Mouse (Mus musculus) liver, embryonic 11.5 days (tissue): Measurements from ENCODE around the gene Tmem179. TPM values are rescaled to one million over a fixed set of nuclear protein-coding genes. Genes with fewer than 3 reads are reported as not detected.

Experiments
- ATAC-seq: fragments of 200-750 bp; cut with Nextera tagmentation; replicated peaks from 2 replicates; pipeline ENCODE4 v1.8.0; 2017; ENCODE audit warnings: moderate number of reproducible peaks, mild to moderate bottlenecking, moderate TSS enrichment, moderate library complexity; ENCODE audit not compliant: low FRiP score
- DNase-seq: peaks from one replicate; pipeline ENCODE4 v3.0.0-alpha.2; 2017; ENCODE audit warnings: low spot score
- H3K27ac ChIP-seq: fragments of 300-500 bp; sonication (generic); 2 replicates; pipeline ENCODE4 v1.5.1; 2014; ENCODE audit warnings: mild to moderate bottlenecking, low read depth, low read length, control low read depth
- H3K27me3 ChIP-seq: fragments of 300-500 bp; sonication (generic); replicated peaks from 2 replicates; pipeline ENCODE4 v1.6.1; 2014; ENCODE audit warnings: low read length, mixed read lengths; ENCODE audit not compliant: control insufficient read depth, insufficient read depth
- H3K36me3 ChIP-seq: fragments of 300-500 bp; sonication (generic); 2 replicates; pipeline ENCODE4 v1.6.1; 2014; ENCODE audit warnings: mild to moderate bottlenecking, low read length, moderate library complexity, mixed read lengths; ENCODE audit not compliant: control insufficient read depth, insufficient read depth
- H3K4me1 ChIP-seq: fragments of 300-500 bp; sonication (generic); replicated peaks from 2 replicates; pipeline ENCODE4 v1.6.1; 2014; ENCODE audit warnings: low read length, mixed read lengths; ENCODE audit not compliant: control insufficient read depth, insufficient read depth
- H3K4me2 ChIP-seq: fragments of 300-500 bp; sonication (generic); 2 replicates; pipeline ENCODE4 v1.6.1; 2014; ENCODE audit warnings: mild to moderate bottlenecking, control low read depth, moderate library complexity
- H3K4me3 ChIP-seq: fragments of 300-500 bp; sonication (generic); 2 replicates; pipeline ENCODE4 v1.5.1; 2014; ENCODE audit warnings: low read depth, low read length, control low read depth
- H3K9ac ChIP-seq: fragments of 300-500 bp; sonication (generic); 2 replicates; pipeline ENCODE4 v1.6.1; 2014; ENCODE audit warnings: low read depth, low read length, control low read depth
- H3K9me3 ChIP-seq: fragments of 300-500 bp; sonication (generic); 2 replicates; pipeline ENCODE4 v1.6.1; 2016; ENCODE audit warnings: low read length, inconsistent platforms, mixed read lengths; ENCODE audit not compliant: control insufficient read depth
- WGBS: fragments of 180-500 bp; shearing (Covaris S2); extraction: QIAGEN DNeasy Blood & Tissue Kit; methylation state at CpG from one replicate; pipeline ENCODE4 v1.1.7; 2014; 5-methylcytosine and 5-hydroxymethylcytosine counted together
- polyA plus RNA-seq: library from polyadenylated mRNA; unstranded; fragments of >200 nt; fragmentation: Nextera tagmentation; extraction: Ambion mirVana; gene quantifications from 2 replicates; pipeline ENCODE4 v1.2.1, GENCODE M21; 2014

Tmem179 gene
- polyA plus RNA-seq, 1 experiment from 2014 or later, result 0.71 TPM

- Histone ChIP-seq H3K4me1 (no peaks in the 10 kb centered on the region), H3K4me2 (no peak overlapping the region), H3K27ac (no peak overlapping the region), H3K4me3 (no peak overlapping the region), H3K9ac (no peak overlapping the region), H3K27me3 (no peaks in the 10 kb centered on the region), H3K36me3 (no peaks in the 10 kb centered on the region), H3K9me3 (no peaks in the 10 kb centered on the region)
- peak; percentile 32; the same call in 1 of the 2 replicates for ATAC-seq
- no peak for DNase-seq
- WGBS, result 64% methylated on average over 13 of the region's 13 CpGs
Measured at GRCm38 (mm10) chr12:112542257-112542919, 25.8 kb upstream of the Tmem179 start.

- no peak overlapping the region for H3K27ac ChIP-seq
- no peak for DNase-seq
Measured at GRCm38 (mm10) chr12:112541483-112542091, 25.0 kb upstream of the Tmem179 start.

GRCm38 (mm10) chr12:112540321-112540720 lies 23.8 kb upstream of the Tmem179 start:
- Histone ChIP-seq H3K9ac (no peak overlapping the region), H3K4me1 (no peaks in the 10 kb centered on the region), H3K36me3 (no peaks in the 10 kb centered on the region), H3K4me3 (no peak overlapping the region), H3K27me3 (no peaks in the 10 kb centered on the region), H3K4me2 (no peak overlapping the region), H3K9me3 (no peaks in the 10 kb centered on the region), H3K27ac (no peak overlapping the region)
- DNase-seq (no peak), ATAC-seq (no peak)
- 92% methylated on average over 12 of the region's 12 CpGs for WGBS

More at GRCm38 (mm10) chr12:112541483-112542091, 25.0 kb upstream of the Tmem179 start:
- ATAC-seq, result no peak
- H3K9me3 ChIP-seq, result no peaks in the 10 kb centered on the region
- no peak overlapping the region for H3K4me3 ChIP-seq
- no peaks in the 10 kb centered on the region for H3K4me1 ChIP-seq
- 75% methylated on average over 8 of the region's 8 CpGs for WGBS
- no peak overlapping the region for H3K4me2 ChIP-seq
- H3K36me3 ChIP-seq, result no peaks in the 10 kb centered on the region
- H3K9ac ChIP-seq, result no peak overlapping the region
- H3K27me3 ChIP-seq, result no peaks in the 10 kb centered on the region

GRCm38 (mm10) chr12:112539466-112539965 lies 23.0 kb upstream of the Tmem179 start:
- Histone ChIP-seq H3K9me3 (no peaks in the 10 kb centered on the region), H3K27me3 (no peaks in the 10 kb centered on the region), H3K4me2 (no peak overlapping the region), H3K27ac (no peak overlapping the region), H3K9ac (no peak overlapping the region), H3K4me3 (no peak overlapping the region), H3K4me1 (no peaks in the 10 kb centered on the region), H3K36me3 (no peaks in the 10 kb centered on the region)
- WGBS, result 83% methylated on average over 7 of the region's 7 CpGs
- no peak for DNase-seq
- ATAC-seq, result no peak

DNA sequence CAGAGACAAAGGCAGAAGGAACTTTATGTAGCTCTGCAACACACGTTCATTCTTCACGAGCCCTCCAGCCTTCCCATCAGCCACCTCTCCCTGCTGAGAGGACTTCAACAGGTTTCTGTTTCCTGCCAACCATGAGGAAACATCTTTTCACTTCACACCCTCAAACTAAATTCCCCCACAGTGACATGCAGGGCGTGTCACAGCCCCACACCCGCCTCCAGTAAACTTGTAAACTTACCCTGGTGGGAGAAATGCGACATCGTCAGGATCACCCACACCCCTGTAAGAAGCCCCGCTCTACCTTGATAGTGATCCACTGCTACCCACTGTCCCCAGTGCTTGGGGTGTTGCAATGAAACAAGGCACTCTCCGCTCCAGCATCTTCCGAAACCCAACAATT lies 21.8 kb upstream of the Tmem179 start:
- ATAC-seq, result no peak
- no peak overlapping the region for H3K4me3 ChIP-seq
- no peak overlapping the region for H3K4me2 ChIP-seq
- H3K9ac ChIP-seq, result no peak overlapping the region
- 73% methylated on average over 9 of the region's 9 CpGs for WGBS
- H3K9me3 ChIP-seq, result no peaks in the 10 kb centered on the region
- no peaks in the 10 kb centered on the region for H3K36me3 ChIP-seq
- H3K4me1 ChIP-seq, result no peaks in the 10 kb centered on the region
- H3K27me3 ChIP-seq, result no peaks in the 10 kb centered on the region
- H3K27ac ChIP-seq, result no peak overlapping the region
- DNase-seq, result no peak

- Histone ChIP-seq H3K9ac (no peak overlapping the region), H3K4me1 (no peaks in the 10 kb centered on the region), H3K27me3 (no peaks in the 10 kb centered on the region), H3K36me3 (no peaks in the 10 kb centered on the region), H3K4me3 (no peak overlapping the region), H3K4me2 (no peak overlapping the region), H3K27ac (no peak overlapping the region), H3K9me3 (no peaks in the 10 kb centered on the region)
- DNase-seq (no peak), ATAC-seq (no peak)
- WGBS, result 78% methylated on average over 6 of the region's 6 CpGs
Measured at GRCm38 (mm10) chr12:112537233-112537632, 20.7 kb upstream of the Tmem179 start.

- WGBS, result 63% methylated on average over 4 of the region's 4 CpGs
- Histone ChIP-seq H3K4me3 (no peak overlapping the region), H3K36me3 (no peaks in the 10 kb centered on the region), H3K9me3 (no peaks in the 10 kb centered on the region), H3K27ac (no peak overlapping the region), H3K4me2 (no peak overlapping the region), H3K27me3 (no peaks in the 10 kb centered on the region), H3K4me1 (no peaks in the 10 kb centered on the region), H3K9ac (no peak overlapping the region)
- ATAC-seq, result no peak
- no peak for DNase-seq
Measured at GRCm38 (mm10) chr12:112533758-112534157, 17.2 kb upstream of the Tmem179 start.

DNA sequence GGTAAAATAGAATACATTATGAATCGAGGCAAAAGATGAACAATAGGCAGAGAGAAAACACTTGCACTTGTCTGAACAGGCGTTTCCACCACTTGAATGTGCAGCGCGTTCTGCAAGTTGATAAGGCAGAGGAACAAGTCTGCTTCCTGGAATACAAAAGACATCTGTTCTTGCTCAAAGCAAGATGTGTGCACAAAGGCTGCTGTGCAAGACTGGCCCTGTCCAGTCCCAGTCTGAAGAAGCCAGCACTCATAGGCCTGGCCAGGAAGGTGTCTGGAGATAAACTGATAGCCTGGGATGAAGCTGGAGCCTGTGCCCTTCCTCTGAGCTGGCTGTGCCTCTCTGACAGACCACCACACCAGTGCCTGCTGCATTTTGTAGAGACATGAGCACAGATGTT lies 1.6 kb upstream of the Tmem179 start:
- H3K4me2 ChIP-seq, result no peak overlapping the region
- WGBS, result 21% methylated on average over 4 of the region's 4 CpGs
- H3K4me3 ChIP-seq, result no peak overlapping the region
- H3K4me1 ChIP-seq, result peaks cover 22% of the 10 kb centered on the region
- H3K27ac ChIP-seq, result peak overlapping the region; percentile 47; the same call in 1 of the 2 replicates
- no peak overlapping the region for H3K9ac ChIP-seq
- H3K36me3 ChIP-seq, result no peaks in the 10 kb centered on the region
- peak; percentile 76 for ATAC-seq
- H3K27me3 ChIP-seq, result peaks cover under 1% of the 10 kb centered on the region; the same call in 1 of the 2 replicates
- H3K9me3 ChIP-seq, result no peaks in the 10 kb centered on the region
- no peak for DNase-seq

- no peak for ATAC-seq
- DNase-seq, result no peak
- no peak overlapping the region for H3K4me2 ChIP-seq
- peaks cover 26% of the 10 kb centered on the region for H3K4me1 ChIP-seq
- H3K9ac ChIP-seq, result no peak overlapping the region
- 45% methylated on average over 3 of the region's 3 CpGs for WGBS
- no peaks in the 10 kb centered on the region for H3K36me3 ChIP-seq
- H3K27me3 ChIP-seq, result peaks cover 31% of the 10 kb centered on the region
- no peaks in the 10 kb centered on the region for H3K9me3 ChIP-seq
- no peak overlapping the region for H3K4me3 ChIP-seq
- H3K27ac ChIP-seq, result no peak overlapping the region
Measured at GRCm38 (mm10) chr12:112514897-112515296, 1.6 kb downstream of the Tmem179 start.
